Mouse (Mus musculus) ES-CJ7 (cell line): ENCODE measurements at regions not wholly inside any gene's neighbourhood (a gene's known extent, or its start where the extent isn't known, plus 50 kb on each side); places are given as distances from the start of the nearest gene placed in this dataset.

Experiments used
- DNase-seq: peaks from one replicate; pipeline ENCODE4 v3.0.0; 2011; ENCODE audit warnings: low read depth, low spot score

DNA sequence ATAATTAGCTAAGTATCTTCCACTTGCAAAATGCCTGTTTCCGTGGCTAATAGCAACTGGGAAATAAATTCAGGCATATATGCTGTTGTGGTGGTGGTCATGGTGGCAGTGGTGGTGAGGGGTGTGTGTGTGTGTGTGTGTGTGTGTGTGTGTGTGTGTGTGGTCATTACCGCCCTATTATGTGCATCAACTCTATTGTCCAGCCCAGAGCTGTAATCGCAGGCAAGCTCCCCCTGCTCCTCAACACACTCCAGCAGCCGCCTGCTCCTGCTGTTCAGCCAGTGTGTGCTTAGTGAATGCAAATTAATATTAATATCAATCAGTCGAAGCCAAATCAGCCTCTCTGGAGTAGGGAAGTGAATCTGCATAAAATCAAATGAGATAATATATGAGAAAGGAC is 152.9 kb upstream of the Zic3 start:
- no peak for DNase-seq

DNA sequence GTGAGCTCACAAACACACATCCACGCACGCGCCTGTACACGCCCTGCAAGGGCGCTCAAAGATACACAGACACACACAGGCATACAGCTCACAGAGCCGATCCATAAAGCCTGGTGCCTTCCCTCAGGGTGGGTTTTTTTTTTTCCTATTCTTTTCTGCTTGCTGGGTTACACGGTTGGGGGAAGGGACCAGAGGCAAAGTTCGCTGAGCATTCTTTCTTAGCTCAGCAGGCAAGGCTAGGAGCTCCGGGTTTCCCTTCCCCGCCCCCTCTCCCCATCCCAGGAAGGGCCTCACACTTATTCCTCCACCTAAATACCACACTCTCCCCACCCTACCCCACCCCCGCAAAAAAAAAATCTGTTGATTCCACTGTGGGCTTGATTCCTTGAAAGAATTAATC is 105.8 kb upstream of the Zic3 start:
- no peak for DNase-seq

GRCm38 (mm10) chrX:57917441-57918145 is 104.9 kb upstream of the Zic3 start:
- no peak for DNase-seq

- DNase-seq = no peak
Observed at GRCm38 (mm10) chrX:57918181-57919115, 104.1 kb upstream of the Zic3 start.

- DNase-seq = no peak
Observed at GRCm38 (mm10) chrX:57919886-57920285, 102.6 kb upstream of the Zic3 start.

GRCm38 (mm10) chrX:57920376-57920775 is 102.1 kb upstream of the Zic3 start:
- DNase-seq = no peak

GRCm38 (mm10) chrX:57921294-57921693 is 101.2 kb upstream of the Zic3 start:
- DNase-seq = no peak

DNA sequence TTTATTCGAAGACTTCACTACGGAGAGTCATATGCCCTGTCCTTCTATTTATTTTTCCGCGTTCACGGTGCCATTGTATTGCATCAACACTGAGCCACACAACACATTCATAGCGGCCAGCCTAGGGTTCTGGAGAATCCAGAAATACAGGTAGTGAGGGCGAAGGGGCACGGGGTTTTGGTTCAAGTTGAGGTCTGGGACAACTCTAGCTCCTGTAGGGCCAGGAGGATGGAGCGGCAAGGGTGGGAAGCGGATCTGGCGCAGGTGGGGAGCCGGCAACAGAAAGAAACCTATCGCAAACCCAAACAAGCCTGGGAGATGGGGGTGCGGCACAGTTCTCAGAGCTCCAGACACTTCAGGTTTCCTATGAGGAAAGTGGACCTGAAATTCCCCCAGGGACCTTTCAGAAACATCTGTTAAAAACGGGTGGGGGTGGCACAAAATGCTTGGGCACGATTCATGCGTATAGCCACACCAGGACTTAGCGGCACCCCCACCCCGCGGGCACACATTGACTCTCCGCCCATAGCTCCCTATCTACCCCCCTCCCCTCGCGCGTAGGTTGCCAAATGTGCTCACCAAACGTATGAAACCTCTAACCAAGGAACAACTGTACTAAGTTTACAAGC is 100.6 kb upstream of the Zic3 start:
- no peak for DNase-seq

- peak; percentile 39 for DNase-seq
Observed at GRCm38 (mm10) chrX:57923836-57924235, 98.7 kb upstream of the Zic3 start.

DNA sequence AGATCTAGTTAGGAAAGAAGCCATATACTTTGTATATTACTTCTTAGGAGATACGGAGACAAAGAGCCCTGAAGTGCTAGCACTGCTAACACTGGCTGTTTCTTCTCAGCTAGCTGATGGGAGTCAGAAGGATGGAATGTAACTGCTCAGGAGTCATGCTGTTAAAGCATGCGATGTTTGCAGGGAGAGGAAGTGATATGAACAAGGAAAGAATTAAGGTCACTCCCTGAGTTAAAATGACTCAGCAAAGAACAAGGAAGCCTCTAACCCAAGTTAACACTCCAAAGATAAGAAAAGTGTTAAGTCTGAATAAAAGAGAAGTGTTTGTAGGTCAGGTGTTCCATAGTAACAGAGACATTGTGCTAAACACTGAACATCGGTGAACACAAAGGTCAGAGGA is 86.9 kb upstream of the Zic3 start:
- DNase-seq = peak; percentile 17

DNA sequence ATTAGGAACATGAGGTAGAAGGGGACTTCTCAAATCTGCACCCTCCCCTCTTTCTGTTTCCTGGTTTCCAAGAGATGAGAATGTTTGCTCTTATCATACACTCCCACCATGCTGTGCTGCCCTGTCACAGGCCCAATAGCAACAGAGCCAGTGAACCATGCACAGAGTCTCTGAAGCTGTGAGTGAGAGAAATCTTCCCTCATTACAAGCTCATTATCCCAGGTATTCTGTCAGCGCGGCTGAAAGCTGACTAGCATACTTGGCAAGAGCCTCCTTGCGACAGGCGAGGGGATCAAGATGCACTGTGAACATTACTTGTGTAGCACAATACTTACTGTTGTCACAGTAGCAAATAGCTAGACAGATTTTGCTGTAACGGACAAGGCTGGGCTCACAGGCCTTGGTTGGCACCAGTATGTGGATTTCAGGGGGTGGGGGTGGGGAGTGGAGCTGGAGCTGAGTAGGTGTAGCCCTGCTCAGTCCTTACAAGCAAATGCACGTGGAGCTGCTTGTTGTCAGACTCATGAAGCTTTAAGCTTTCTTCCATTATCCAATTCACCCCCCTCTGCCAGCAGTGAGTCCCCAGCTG is 84.2 kb upstream of the Zic3 start:
- no peak for DNase-seq

DNA sequence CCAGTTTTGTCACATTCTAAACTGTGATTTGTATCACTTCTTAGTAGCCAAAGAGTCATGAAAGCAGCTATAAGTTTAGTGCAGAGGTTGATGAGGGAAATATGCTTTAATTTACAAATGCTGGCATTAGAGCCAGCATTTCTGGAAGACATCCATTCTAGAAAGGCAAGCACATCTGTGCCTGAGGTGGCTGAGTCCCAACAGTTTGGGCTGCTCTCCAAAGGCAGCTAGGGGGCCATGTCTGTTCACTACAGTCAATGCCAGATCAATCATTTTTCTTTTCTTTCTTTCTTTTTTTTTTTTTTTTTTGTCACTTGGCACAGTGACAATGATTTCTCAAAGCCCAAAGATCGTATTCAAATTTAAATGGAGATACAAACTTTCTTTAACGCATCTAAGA is 71.6 kb upstream of the Zic3 start:
- DNase-seq = no peak

- DNase-seq = peak; percentile 23
Observed at GRCm38 (mm10) chrX:57951301-57951700, 71.2 kb upstream of the Zic3 start.

DNA sequence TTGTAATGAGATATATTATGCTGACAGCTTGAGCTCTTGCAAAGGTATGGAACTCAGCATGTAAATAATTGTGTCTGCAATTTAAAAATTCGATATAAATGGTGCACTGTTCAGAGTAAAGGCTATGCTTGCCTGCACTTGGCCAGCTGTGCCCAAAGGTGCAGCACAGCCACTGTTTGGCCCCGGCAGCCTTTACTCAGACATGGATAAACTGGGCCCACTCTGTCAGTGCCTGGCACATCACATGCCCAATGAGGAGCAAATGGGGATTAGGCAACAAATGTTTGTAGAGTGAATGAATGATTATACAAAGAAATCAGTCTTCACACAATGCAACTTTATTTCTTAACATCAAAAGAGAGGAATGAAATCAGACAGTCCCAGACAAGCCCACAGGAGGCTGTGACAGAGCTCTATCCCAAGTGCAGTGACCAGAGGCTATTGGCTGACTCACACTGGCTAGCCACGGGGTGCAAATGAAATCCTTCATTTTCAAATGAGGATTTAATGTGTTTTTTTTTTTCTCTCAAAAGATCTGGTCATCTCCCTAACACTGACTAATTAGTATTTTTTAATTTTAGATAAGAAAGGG is 67.8 kb upstream of the Zic3 start:
- DNase-seq = no peak
